Mouse (Mus musculus): ENCODE results near the gene Pawr. TPM values are rescaled to one million over a fixed set of nuclear protein-coding genes. Genes with fewer than 3 reads are reported as not detected.

Gene Pawr
- polyA plus RNA-seq, 1 experiment, result 46.2 TPM

DNA sequence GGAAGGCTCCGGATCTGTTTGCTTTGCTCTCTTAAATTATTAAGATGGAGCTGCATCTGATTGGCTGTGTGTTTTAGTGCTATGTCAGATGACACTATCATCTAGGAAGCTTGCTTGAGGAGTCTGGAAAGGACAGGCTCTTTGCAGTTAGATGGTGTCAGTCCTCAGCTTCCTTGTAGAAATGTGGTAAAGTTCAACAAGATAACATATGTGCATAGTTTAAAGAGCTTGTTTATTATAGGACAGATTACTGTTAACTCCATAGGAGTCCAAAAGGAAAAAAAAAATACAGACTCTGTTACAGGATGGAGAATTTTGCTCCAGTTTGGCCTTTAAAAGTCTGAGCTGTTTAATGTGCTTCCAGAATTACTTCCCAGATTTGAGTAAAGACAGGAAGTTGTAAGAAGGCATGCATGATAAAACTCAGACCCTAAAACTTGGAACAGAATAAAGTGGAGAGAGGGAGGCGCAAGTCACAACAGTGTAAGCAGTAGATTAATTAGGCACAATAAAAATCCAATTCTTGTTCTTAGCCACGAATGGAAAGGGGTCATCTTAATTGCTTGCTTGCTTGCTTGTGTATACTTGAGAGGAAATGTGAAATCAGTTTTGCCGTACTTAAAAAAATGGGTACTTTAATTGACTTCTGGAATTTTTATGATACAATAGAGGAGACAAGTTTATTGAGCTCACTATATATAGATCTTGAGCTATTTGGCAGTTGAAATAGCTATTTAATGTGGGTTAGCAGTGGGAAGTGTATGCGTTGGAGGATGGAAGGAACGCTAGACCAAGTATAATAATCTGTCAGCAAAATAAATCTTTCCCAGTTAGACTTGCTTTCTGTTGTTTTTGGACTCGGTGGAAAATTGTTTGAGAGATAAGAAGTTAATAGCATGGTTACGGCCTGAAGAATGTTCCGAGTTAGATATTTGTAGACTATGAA is 18.5 kb downstream of the Pawr start:
- Histone ChIP-seq H3K4me1 (ENCODE audit: control insufficient read depth, insufficient read depth, low read length) (no peaks in the 10 kb centered on the region; the same call in none of the 2 replicates), H3K4me3 (ENCODE audit: insufficient read depth, low read length) (no peak overlapping the region), H3K27ac (ENCODE audit: insufficient read depth, low read length) (peak overlapping the region; percentile 97)
- TF ChIP-seq CTCF (IDR thresholded peaks at IDR 0.05; ENCODE audit: borderline replicate concordance, insufficient read depth, low read length) (no peak), POLR2A (IDR thresholded peaks at IDR 0.05; ENCODE audit: low read depth, low read length) (no peak)

DNA sequence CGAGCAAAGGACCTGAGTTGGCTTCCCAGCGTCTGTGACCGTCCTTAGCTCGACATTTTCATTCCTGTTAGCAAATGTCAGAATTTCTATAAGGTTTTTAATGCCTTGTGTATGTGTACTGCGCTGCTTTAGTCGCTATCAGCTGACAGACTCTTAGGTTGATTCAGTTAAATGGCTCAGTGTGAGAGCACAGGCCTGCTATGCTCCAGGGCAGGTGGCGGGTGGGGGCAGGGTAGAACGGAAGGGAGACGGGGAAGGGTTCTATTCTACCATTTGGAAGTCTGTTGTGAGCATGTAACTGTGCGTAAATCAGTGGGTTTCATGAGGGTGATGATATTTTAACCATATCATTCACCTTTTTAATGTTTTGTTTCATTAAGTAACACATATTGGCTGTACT is 21.0 kb downstream of the Pawr start:
- Histone ChIP-seq H3K4me3 (ENCODE audit: insufficient read depth, low read length) (no peak overlapping the region), H3K4me1 (ENCODE audit: control insufficient read depth, insufficient read depth, low read length) (no peaks in the 10 kb centered on the region; the same call in none of the 2 replicates), H3K27ac (ENCODE audit: insufficient read depth, low read length) (no peak overlapping the region)
- no peak for TF ChIP-seq CTCF (IDR thresholded peaks at IDR 0.05; ENCODE audit: borderline replicate concordance, insufficient read depth, low read length)
- no peak for TF ChIP-seq POLR2A (IDR thresholded peaks at IDR 0.05; ENCODE audit: low read depth, low read length)

DNA sequence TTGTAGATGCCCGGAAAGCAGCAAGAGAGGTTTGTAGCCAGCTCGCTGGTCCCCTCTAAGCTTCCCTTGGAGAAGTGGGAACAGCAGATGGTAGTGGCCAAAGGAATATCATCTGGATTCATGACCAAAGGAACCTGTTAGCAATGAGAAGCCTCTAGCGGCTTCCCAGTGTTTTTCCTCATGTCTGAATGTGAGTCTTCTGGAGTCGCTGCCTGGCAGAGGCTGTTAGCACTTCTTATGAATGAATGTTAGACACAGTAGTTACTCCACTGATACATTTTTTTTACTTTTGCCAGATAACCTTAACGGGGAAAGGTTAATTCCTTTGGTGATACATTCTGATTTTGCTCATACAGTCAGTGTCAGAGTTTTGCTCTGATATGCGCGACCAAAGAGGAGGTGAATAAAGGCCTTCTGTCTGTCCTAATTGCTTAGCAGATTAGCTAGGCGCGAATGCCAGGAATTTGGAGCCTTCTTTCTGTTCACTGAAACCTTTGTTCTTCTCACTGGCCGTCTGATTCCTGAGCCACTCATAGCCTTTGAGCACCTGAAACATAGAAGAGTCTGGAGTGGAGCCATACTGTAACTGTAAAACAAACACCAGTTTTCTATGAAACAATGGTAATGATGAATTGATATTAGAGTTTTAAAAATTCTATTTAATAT is 22.9 kb downstream of the Pawr start:
- TF ChIP-seq CTCF (IDR thresholded peaks at IDR 0.05; ENCODE audit: borderline replicate concordance, insufficient read depth, low read length) (no peak), POLR2A (IDR thresholded peaks at IDR 0.05; ENCODE audit: low read depth, low read length) (no peak)
- H3K4me3 ChIP-seq (ENCODE audit: insufficient read depth, low read length), result no peak overlapping the region

GRCm38 (mm10) chr10:108355392-108355775 is 23.5 kb downstream of the Pawr start:
- Histone ChIP-seq H3K27ac (ENCODE audit: insufficient read depth, low read length) (no peak overlapping the region), H3K4me1 (ENCODE audit: control insufficient read depth, insufficient read depth, low read length) (no peaks in the 10 kb centered on the region; the same call in none of the 2 replicates), H3K4me3 (ENCODE audit: insufficient read depth, low read length) (no peak overlapping the region)
- TF ChIP-seq CTCF (IDR thresholded peaks at IDR 0.05; ENCODE audit: borderline replicate concordance, insufficient read depth, low read length) (no peak), POLR2A (IDR thresholded peaks at IDR 0.05; ENCODE audit: low read depth, low read length) (no peak)

More for the DNA sequence above, 22.9 kb downstream of the Pawr start:
- Histone ChIP-seq H3K4me1 (ENCODE audit: control insufficient read depth, insufficient read depth, low read length) (no peaks in the 10 kb centered on the region; the same call in none of the 2 replicates), H3K27ac (ENCODE audit: insufficient read depth, low read length) (no peak overlapping the region)

GRCm38 (mm10) chr10:108356601-108357187 is 24.8 kb downstream of the Pawr start:
- Histone ChIP-seq H3K4me1 (ENCODE audit: control insufficient read depth, insufficient read depth, low read length) (peaks cover 2% of the 10 kb centered on the region), H3K4me3 (ENCODE audit: insufficient read depth, low read length) (no peak overlapping the region), H3K27ac (ENCODE audit: insufficient read depth, low read length) (no peak overlapping the region)
- TF ChIP-seq CTCF (IDR thresholded peaks at IDR 0.05; ENCODE audit: borderline replicate concordance, insufficient read depth, low read length) (no peak), POLR2A (IDR thresholded peaks at IDR 0.05; ENCODE audit: low read depth, low read length) (no peak)

- peaks cover 7% of the 10 kb centered on the region for H3K4me1 ChIP-seq (ENCODE audit: control insufficient read depth, insufficient read depth, low read length)
- H3K4me3 ChIP-seq (ENCODE audit: insufficient read depth, low read length), result no peak overlapping the region
- TF ChIP-seq POLR2A (IDR thresholded peaks at IDR 0.05; ENCODE audit: low read depth, low read length) (no peak), CTCF (IDR thresholded peaks at IDR 0.05; ENCODE audit: borderline replicate concordance, insufficient read depth, low read length) (no peak)
- no peak overlapping the region for H3K27ac ChIP-seq (ENCODE audit: insufficient read depth, low read length)
Measured at GRCm38 (mm10) chr10:108359974-108360373, 28.1 kb downstream of the Pawr start.

DNA sequence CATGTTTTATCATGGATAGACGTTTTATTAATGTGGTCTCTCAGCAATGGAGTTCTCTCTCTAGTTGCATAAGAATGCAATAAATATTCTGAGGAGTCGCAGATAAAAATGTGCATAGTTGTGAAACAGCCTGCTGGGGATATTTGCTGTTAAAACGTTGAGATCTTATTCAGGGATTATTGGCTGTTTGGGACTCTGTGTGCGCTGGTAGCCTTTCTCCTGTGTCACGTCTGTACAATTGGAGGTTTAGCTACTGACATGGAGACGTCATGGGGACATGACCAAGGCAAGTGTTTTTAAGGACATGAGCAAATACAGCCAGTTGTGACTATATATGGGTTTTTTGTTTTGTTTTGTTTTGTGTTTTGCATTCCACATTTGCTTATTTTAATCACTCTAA is 28.9 kb downstream of the Pawr start:
- TF ChIP-seq POLR2A (IDR thresholded peaks at IDR 0.05; ENCODE audit: low read depth, low read length), result no peak
- TF ChIP-seq CTCF (IDR thresholded peaks at IDR 0.05; ENCODE audit: borderline replicate concordance, insufficient read depth, low read length), result no peak
- Histone ChIP-seq H3K4me3 (ENCODE audit: insufficient read depth, low read length) (no peak overlapping the region), H3K4me1 (ENCODE audit: control insufficient read depth, insufficient read depth, low read length) (peaks cover 7% of the 10 kb centered on the region), H3K27ac (ENCODE audit: insufficient read depth, low read length) (peak overlapping the region; percentile 77)

DNA sequence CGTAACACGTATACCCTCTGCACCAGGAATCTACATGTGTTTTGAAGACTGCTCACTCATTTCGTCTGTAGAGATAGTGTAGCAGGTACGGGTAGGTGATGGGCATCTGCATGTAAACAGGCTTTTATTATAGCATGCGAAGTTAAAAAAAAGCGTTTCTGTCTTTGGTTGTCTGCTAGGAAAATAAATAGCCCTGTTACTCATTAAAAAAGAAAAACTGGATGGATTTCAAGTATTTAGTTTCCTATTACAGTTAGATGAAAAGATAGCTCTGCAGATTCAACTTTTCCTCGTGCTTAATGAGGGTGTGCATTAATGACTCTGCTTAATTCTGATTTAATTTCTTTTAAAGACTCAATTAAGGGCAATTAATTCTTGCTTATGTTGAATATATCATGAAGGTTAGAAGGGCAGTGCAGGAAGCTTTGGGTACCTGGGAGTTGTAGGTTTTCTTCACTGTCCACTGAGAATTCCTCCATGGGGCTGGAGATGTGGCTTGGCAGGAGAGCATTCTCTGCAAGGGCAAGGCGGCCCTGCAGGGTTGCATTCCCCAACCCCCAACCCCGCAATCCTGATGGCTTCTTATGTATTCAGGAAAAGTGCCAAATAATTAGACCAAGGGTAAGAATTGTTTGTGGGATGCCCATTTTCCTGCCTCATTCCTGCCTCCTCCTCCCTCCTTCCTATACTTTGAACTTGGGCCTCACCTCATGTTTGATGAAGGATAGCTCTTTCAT is 29.7 kb downstream of the Pawr start:
- H3K27ac ChIP-seq (ENCODE audit: insufficient read depth, low read length), result peak overlapping the region; percentile 77
- peaks cover 7% of the 10 kb centered on the region for H3K4me1 ChIP-seq (ENCODE audit: control insufficient read depth, insufficient read depth, low read length)
- TF ChIP-seq CTCF (IDR thresholded peaks at IDR 0.05; ENCODE audit: borderline replicate concordance, insufficient read depth, low read length) (no peak), POLR2A (IDR thresholded peaks at IDR 0.05; ENCODE audit: low read depth, low read length) (no peak)
- H3K4me3 ChIP-seq (ENCODE audit: insufficient read depth, low read length), result no peak overlapping the region

GRCm38 (mm10) chr10:108363932-108364331 is 32.0 kb downstream of the Pawr start:
- no peak overlapping the region for H3K27ac ChIP-seq (ENCODE audit: insufficient read depth, low read length)
- no peak for TF ChIP-seq POLR2A (IDR thresholded peaks at IDR 0.05; ENCODE audit: low read depth, low read length)
- TF ChIP-seq CTCF (IDR thresholded peaks at IDR 0.05; ENCODE audit: borderline replicate concordance, insufficient read depth, low read length), result no peak
- peaks cover 7% of the 10 kb centered on the region for H3K4me1 ChIP-seq (ENCODE audit: control insufficient read depth, insufficient read depth, low read length)
- no peak overlapping the region for H3K4me3 ChIP-seq (ENCODE audit: insufficient read depth, low read length)

All from embryonic fibroblast, embryonic 13.5 days (primary cell).